Mouse (Mus musculus) embryonic stem cell, embryonic (primary cell): Measurements from ENCODE around the gene Fam210b.
"Not testable (repeated sequence)": the region's sequence is repeated elsewhere in the genome, so short reads cannot be mapped to it uniquely, and the experiment has no call there.

Experiments used
- CTCF ChIA-PET, 4 experiments: fragments of 300-600 bp in 2 of 4; fragments of 350-600 bp in 2 of 4; sonication (Branson Sonifier 250); formaldehyde crosslinking; loops; one replicate each; lab custom pipeline; 2022; ENCODE audit warnings: inconsistent platforms in 2 of 4; lab: Charles Lee
- POLR2A ChIA-PET, 4 experiments: fragments of 300-600 bp in 2 of 4; fragments of 350-600 bp in 2 of 4; sonication (Branson Sonifier 250); formaldehyde crosslinking; loops; one replicate each; lab custom pipeline; 2022; ENCODE audit warnings: antibody characterized with exemption in 4 of 4, inconsistent platforms in 1 of 4; lab: Charles Lee

The Fam210b gene

GRCm38 (mm10) chr2:172345258-172345738 is at the start of gene Fam210b:
TSS of gene Fam210b (plus strand) at chr2:172345565.
- POLR2A ChIA-PET, result interaction anchor here (0.6 to 8.6 kb wide), 31 partner anchors 9 to 522 kb away, joined by 3 to 71 read pairs (median 4); partner anchors contain the start of genes Aurka (in 4 of the 4), Cstf1 (in 4 of the 4) and Rtf2 (in 1 of the 4)
- CTCF ChIA-PET, result interaction anchor here in 3 of 4 experiments (0.6 to 1.4 kb wide), 15 partner anchors 9 to 132 kb away, joined by 3 to 9 read pairs (median 3); partner anchors contain the start of gene Mc3r (in 1 of the 3)

DNA sequence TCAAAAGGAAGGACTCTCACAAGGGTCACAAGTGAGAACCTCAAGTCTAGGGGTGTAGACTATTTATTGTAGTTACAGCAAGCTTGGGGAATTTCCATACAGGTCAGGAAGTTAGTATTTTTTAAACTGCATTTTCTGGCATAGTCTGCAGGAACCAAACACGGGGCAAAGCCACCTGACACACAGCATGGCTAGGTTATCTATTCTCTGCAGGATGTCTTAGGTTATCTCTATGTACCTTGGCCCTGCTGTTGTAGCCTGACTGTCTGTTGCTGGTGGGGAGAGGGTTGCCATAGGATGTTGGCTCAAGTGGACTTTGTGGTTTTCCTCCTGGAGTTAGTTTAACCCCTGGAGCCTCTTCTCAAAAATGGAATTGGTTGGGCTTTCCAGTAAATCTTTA is 47.3 kb upstream of the Fam210b start:
- CTCF ChIA-PET, result no interaction called here
- POLR2A ChIA-PET, result no interaction called here

GRCm38 (mm10) chr2:172298542-172298941 is 46.8 kb upstream of the Fam210b start:
- POLR2A ChIA-PET, result interaction anchor here in 2 of 4 experiments (0.6 to 1.4 kb wide), 2 partner anchors 8 to 70 kb away, joined by 3 read pairs; no protein-coding TSS in a partner anchor
- CTCF ChIA-PET, result no interaction called here

GRCm38 (mm10) chr2:172299126-172299921 is 46.0 kb upstream of the Fam210b start:
- ChIA-PET POLR2A (interaction anchor here in 3 of 4 experiments (0.6 to 1.7 kb wide), 6 partner anchors 7 to 315 kb away, joined by 3 to 8 read pairs (median 3); no protein-coding TSS in a partner anchor), CTCF (interaction anchor here in 1 of 4 experiments (0.6 kb wide), 1 partner anchor 12 kb away, joined by 3 read pairs; no protein-coding TSS in a partner anchor)

GRCm38 (mm10) chr2:172302396-172302795 is 43.0 kb upstream of the Fam210b start:
- POLR2A ChIA-PET, result interaction anchor here in 1 of 4 experiments (3.7 kb wide), 1 partner anchor 11 kb away, joined by 24 read pairs; no protein-coding TSS in a partner anchor
- CTCF ChIA-PET, result no interaction called here

DNA sequence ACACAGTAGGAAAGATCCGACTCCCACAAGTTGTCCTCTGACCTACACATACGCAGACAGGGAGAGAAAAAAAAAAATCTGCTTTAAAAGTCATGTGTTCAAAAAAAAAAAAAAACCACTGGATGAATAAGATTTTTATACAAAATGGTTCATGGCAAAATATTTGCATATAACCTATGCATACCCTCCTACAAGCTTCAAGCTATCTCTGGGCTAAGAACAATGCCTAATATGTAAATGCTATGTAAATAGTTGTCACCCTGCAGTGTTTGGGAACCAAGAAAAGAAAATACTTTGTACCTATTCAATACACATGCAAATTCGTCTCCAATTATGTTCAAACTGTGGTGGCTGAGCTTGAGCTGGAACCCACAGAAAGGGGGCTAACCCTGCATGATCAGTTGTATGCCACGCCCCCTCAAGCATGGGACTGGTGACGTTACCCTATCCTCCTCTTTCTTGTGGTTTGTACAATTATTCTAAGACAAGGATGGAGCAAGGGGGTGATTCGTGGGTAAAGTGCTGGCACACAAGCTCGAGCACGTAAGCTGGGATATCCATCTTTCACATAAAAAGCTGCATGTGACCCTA is 41.2 kb upstream of the Fam210b start:
- POLR2A ChIA-PET, result interaction anchor here in 3 of 4 experiments (0.6 to 3.7 kb wide), 12 partner anchors 9 to 297 kb away, joined by 3 to 24 read pairs (median 3); no protein-coding TSS in a partner anchor
- CTCF ChIA-PET, result interaction anchor here in 3 of 4 experiments (0.5 to 0.7 kb wide), 3 partner anchors 25 to 1087 kb away, joined by 3 to 4 read pairs (median 3); no protein-coding TSS in a partner anchor

DNA sequence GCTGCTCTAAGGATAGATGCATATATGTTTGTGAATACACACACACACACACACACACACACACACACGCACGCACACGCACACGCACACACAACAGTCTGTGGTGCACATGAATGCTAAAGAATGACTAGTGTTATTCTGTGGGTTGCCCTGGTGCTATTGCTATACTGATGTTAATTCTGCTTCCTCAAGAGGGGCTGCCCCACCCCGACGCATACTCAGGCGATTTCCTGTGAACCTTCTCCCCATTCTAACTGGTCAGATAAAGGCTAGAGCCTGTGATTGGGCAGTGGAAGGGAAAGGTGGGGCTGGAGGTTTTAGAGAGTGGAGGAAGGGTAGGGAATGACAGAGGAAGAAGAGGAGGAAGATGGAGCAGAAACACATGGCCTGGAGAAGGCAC is 39.8 kb upstream of the Fam210b start:
- POLR2A ChIA-PET, result interaction anchor here in 1 of 4 experiments (1.8 to 1.9 kb wide), 2 partner anchors 11 to 47 kb away, joined by 5 to 7 read pairs; no protein-coding TSS in a partner anchor
- CTCF ChIA-PET, result not testable (repeated sequence)

GRCm38 (mm10) chr2:172306544-172306943 is 38.8 kb upstream of the Fam210b start:
- CTCF ChIA-PET, result no interaction called here
- POLR2A ChIA-PET, result interaction anchor here in 1 of 4 experiments (1.5 kb wide), 1 partner anchor 14 kb away, joined by 8 read pairs; no protein-coding TSS in a partner anchor

- CTCF ChIA-PET, result interaction anchor here in 3 of 4 experiments (0.5 to 0.6 kb wide), 3 partner anchors 12 to 215 kb away, joined by 3 to 4 read pairs (median 4); no protein-coding TSS in a partner anchor
- POLR2A ChIA-PET, result interaction anchor here in 2 of 4 experiments (0.5 to 0.6 kb wide), 3 partner anchors 64 to 645 kb away, joined by 3 to 5 read pairs (median 4); no protein-coding TSS in a partner anchor
Observed at GRCm38 (mm10) chr2:172311731-172312130, 33.6 kb upstream of the Fam210b start.

- POLR2A ChIA-PET, result interaction anchor here in 2 of 4 experiments (0.6 to 1.6 kb wide), 3 partner anchors 8 to 789 kb away, joined by 3 read pairs; no protein-coding TSS in a partner anchor
- CTCF ChIA-PET, result interaction anchor here (0.7 to 1.6 kb wide), 11 partner anchors 8 to 114 kb away, joined by 3 to 6 read pairs (median 3); partner anchors contain the start of gene Mc3r (in 2 of the 4)
Observed at GRCm38 (mm10) chr2:172320878-172321277, 24.5 kb upstream of the Fam210b start.

GRCm38 (mm10) chr2:172328248-172328647 is 17.1 kb upstream of the Fam210b start:
- CTCF ChIA-PET, result interaction anchor here (1.1 to 4.2 kb wide), 12 partner anchors 8 to 121 kb away, joined by 4 to 50 read pairs (median 7); partner anchors contain the start of gene Mc3r (in 1 of the 4)

GRCm38 (mm10) chr2:172329179-172329578 is 16.2 kb upstream of the Fam210b start:
- ChIA-PET POLR2A (interaction anchor here in 2 of 4 experiments (1.0 to 1.9 kb wide), 5 partner anchors 8 to 107 kb away, joined by 3 to 5 read pairs (median 4); partner anchors contain the start of gene Mc3r (in 1 of the 2)), CTCF (interaction anchor here (0.6 to 4.2 kb wide), 63 partner anchors 8 to 1611 kb away, joined by 3 to 50 read pairs (median 4); partner anchors contain the start of genes Mc3r (in 4 of the 4) and Fam210b (in 3 of the 4))

More at GRCm38 (mm10) chr2:172328248-172328647, 17.1 kb upstream of the Fam210b start:
- POLR2A ChIA-PET, result interaction anchor here in 2 of 4 experiments (1.4 to 1.9 kb wide), 4 partner anchors 36 to 106 kb away, joined by 3 to 5 read pairs (median 4); partner anchors contain the start of gene Mc3r (in 1 of the 2)

GRCm38 (mm10) chr2:172338206-172338942 is 7.0 kb upstream of the Fam210b start:
- POLR2A ChIA-PET, result no interaction called here
- CTCF ChIA-PET, result interaction anchor here in 3 of 4 experiments (0.6 to 0.9 kb wide), 4 partner anchors 117 to 1050 kb away, joined by 3 to 4 read pairs (median 4); no protein-coding TSS in a partner anchor

- CTCF ChIA-PET, result no interaction called here
- POLR2A ChIA-PET, result no interaction called here
Observed at GRCm38 (mm10) chr2:172340936-172341335, 4.4 kb upstream of the Fam210b start.

GRCm38 (mm10) chr2:172341606-172342005 is 3.8 kb upstream of the Fam210b start:
- POLR2A ChIA-PET, result no interaction called here
- CTCF ChIA-PET, result no interaction called here

DNA sequence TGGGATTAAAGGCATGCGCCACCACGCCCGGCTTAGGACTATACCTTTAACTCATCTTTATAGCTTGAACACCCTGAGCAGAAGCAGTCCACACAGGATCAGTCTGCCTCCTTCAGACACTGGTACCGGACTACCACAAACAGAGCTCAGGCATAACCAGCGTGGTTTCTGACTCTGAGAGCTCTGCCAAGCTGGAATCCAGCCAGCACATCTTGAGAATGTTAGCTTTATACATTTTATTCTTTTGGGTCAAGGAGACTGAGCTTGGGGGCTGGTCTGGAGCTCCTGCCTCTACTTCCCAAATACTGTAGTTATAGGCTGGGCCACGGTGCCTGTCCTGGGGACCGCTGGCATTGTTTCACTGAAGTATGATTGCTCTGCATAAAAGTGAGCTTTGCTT is 1.6 kb upstream of the Fam210b start:
- ChIA-PET CTCF (interaction anchor here (0.7 to 1.1 kb wide), 4 partner anchors 15 to 124 kb away, joined by 3 read pairs; no protein-coding TSS in a partner anchor), POLR2A (interaction anchor here in 3 of 4 experiments (0.5 to 8.6 kb wide), 6 partner anchors 11 to 795 kb away, joined by 3 to 71 read pairs (median 4); partner anchors contain the start of genes Aurka (in 2 of the 3) and Cstf1 (in 2 of the 3))

DNA sequence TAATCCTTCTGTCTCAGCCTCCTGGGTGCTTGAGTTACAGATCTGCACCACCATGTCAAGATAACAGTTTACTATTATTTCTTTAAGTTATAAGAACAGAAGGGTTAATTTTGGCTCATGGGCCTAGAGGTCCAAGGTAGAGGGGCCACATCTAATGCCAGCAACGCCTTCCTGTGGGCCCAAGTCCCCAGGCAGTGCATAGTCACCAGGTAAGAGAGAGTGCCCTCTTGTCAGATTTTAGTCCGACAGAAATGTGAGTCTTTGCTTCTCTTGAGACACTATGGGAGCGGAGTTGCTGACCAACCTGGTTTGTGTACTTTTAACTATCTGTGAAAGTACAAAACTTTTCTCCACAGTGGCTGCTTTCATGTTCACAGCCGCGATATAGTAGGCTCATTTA is 696 bp upstream of the Fam210b start:
- ChIA-PET POLR2A (interaction anchor here in 3 of 4 experiments (0.8 to 8.6 kb wide), 12 partner anchors 10 to 87 kb away, joined by 3 to 71 read pairs (median 5); partner anchors contain the start of genes Aurka (in 3 of the 3) and Cstf1 (in 3 of the 3)), CTCF (interaction anchor here in 3 of 4 experiments (0.6 to 1.2 kb wide), 5 partner anchors 16 to 133 kb away, joined by 3 to 6 read pairs (median 3); no protein-coding TSS in a partner anchor)
